Mouse (Mus musculus): ENCODE results near the gene Ccdc33.

- TF ChIP-seq CTCF (IDR thresholded peaks at IDR 0.05; ENCODE audit: low read depth) (no peak), EP300 (IDR thresholded peaks at IDR 0.05; ENCODE audit: low read depth) (no peak)
Observed at GRCm38 (mm10) chr9:58018385-58018784, 100.2 kb downstream of the Ccdc33 start.

Data from heart, postnatal 0 days (tissue).